Mouse (Mus musculus): ENCODE data around the gene Nt5c2. TPM values are rescaled to one million over a fixed set of nuclear protein-coding genes. Genes with fewer than 3 reads are reported as not detected.

Nt5c2 gene
- 10 to 100 TPM; 68.7 to 80.2 TPM for total RNA-seq (2021)
- long read RNA-seq, experiment 1, transcript Nt5c2-202 (18 exons, 3,728 nt) = major isoform, 22 of 41 reads
- long read RNA-seq, experiment 1, partial matches to known transcripts = 2 of 41 reads
- long read RNA-seq, experiment 1, other reads (novel, unspliced or antisense) = 10 of 41 reads
- long read RNA-seq, experiment 2, transcript Nt5c2-202 (18 exons, 3,728 nt) = major isoform, 17 of 41 reads
- long read RNA-seq, experiment 2, partial matches to known transcripts = 4 of 41 reads
- long read RNA-seq, experiment 2, other reads (novel, unspliced or antisense) = 12 of 41 reads

- peak in 1 of 2 experiments; percentile 38 for DNase-seq (ENCODE audit: low spot score in 2 of 2)
Measured at GRCm38 (mm10) chr19:47014447-47015381, at the start of gene Nt5c2, which contains the start of gene Ina. TSS of gene Nt5c2 (minus strand) at chr19:47015153. TSS of gene Ina (plus strand) at chr19:47014698.

DNA sequence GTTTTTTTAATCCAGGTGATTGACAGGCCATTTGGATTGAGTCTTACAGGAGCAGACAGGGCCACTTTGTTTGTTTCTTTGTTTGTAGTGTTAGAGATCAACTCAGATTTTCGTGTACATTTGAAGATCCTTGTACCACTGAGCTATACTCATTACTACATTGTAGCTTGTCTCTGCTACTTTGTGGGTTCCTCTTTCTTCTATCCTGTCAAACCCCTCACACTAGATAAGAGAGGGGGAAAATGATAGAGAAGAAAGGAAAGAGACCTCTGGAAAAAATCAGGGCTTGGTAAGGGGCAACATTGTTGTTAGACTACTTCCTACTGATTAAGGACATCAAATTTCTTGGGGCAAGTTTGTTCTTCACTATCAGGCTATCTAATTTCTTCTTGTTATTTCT is 42.7 kb upstream of the Nt5c2 start:
- no peak for DNase-seq (ENCODE audit: low spot score in 2 of 2)

- no peak for DNase-seq (ENCODE audit: low spot score in 2 of 2)
Measured at GRCm38 (mm10) chr19:47053471-47053870, 38.5 kb upstream of the Nt5c2 start.

DNA sequence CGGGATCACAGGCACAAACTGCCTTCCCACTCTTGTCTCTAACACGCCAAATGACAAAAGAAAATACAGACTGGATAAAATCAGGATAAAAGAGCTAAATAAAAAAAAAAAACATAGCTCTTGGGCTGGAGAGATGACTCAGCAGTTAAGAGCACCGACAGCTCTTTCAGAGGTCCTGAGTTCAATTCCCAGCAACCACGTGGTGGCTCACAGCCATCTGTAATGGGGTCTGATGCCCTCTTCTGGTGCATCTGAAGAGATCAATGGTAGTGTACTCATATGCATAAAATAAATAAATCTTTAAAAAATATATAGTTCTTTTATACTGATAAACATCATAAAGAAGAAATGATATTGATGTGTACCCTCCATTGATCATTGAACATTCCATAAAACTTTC is 38.0 kb upstream of the Nt5c2 start:
- no peak for DNase-seq (ENCODE audit: low spot score in 2 of 2)

DNA sequence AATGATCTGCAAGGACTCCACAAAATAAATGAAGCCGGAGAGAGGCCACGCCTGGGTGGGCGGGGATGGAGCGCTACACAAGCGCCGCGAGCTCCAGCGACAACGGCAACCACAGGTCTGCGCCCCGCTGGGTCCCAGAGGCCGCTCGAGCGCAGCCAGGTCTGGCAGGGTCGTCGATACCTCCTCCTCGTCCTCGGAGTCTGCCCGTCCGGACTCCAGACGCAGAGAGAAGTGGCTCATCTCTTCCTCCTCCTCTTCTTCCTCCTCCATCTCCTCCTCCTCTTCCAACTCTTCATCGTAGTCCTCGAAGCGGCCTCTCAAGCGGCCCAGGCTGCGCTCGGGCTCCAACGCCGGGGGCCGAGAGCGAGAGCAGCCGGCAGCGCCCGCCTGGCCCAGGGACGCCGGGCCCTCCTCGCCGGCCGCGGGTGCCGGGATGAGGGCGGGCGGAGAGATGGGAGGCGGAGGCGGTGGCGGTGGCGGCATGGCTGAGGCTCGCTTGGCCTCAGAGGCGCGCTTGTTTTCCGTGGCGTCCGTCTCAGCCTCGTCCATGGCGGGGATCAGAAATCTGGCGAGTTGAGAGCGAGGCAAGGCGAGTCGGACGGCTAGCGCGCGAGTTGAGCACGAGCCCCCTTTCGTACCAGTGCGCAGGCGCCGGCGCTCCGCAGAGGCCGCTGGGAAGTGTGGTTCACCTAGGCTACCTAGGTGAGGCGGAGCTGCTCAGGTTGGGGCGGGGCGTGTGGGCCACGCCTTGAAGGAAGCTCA is 35.5 kb upstream of the Nt5c2 start, which contains the start of gene Pcgf6:
Gene Pcgf6 (minus strand): TSS at position 636 of the 762 bp plus-strand sequence.
- DNase-seq (ENCODE audit: low spot score in 2 of 2) = peak; percentile 36 to 71

- DNase-seq (ENCODE audit: low spot score in 2 of 2) = no peak
Measured at GRCm38 (mm10) chr19:47049840-47050239, 34.9 kb upstream of the Nt5c2 start.

GRCm38 (mm10) chr19:47049061-47049460 is 34.1 kb upstream of the Nt5c2 start:
- DNase-seq (ENCODE audit: low spot score in 2 of 2) = no peak

GRCm38 (mm10) chr19:47047236-47047833 is 32.4 kb upstream of the Nt5c2 start:
- DNase-seq (ENCODE audit: low spot score in 2 of 2) = no peak

DNA sequence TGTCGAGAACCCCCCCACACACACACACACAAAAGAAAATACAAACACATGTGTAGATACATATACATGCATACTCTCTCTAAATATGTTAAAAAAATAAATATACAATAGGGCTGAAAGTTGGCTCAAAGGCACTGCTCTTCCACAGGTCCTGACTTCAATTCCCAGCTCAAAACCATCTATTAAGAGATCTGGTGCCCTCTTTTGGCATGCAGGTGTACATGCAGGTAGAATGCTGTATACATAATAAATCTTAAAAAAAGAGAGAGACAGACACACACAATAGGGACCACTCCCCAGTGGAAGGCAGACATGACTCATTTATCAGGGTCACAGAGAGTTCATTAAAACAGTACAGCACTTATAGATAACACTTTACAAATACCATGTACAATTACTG is 31.4 kb upstream of the Nt5c2 start:
- DNase-seq (ENCODE audit: low spot score in 2 of 2) = no peak

DNA sequence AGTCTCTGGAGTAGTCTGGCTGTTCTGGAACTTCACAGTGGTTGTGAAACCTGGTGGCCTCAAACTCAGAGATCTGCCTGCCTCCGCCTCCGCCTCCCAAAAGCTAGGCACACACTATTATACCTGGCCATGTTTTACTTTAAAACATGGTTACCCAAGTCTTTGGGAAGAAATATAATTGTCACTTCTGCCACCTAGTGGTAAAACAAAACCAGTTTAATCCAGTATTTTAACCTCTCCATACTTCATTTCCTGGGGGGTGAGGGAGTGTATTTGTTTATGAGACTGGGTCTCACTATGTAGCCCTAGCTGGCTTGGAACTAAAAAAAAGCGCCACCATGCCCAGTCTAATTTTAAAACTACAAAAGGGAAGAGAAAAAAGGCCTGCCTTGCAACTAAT is 28.7 kb upstream of the Nt5c2 start:
- no peak for DNase-seq (ENCODE audit: low spot score in 2 of 2)

- DNase-seq (ENCODE audit: low spot score in 2 of 2) = no peak
Measured at GRCm38 (mm10) chr19:47040720-47041473, 25.9 kb upstream of the Nt5c2 start.

GRCm38 (mm10) chr19:47036596-47036995 is 21.6 kb upstream of the Nt5c2 start:
- no peak for DNase-seq (ENCODE audit: low spot score in 2 of 2)

DNA sequence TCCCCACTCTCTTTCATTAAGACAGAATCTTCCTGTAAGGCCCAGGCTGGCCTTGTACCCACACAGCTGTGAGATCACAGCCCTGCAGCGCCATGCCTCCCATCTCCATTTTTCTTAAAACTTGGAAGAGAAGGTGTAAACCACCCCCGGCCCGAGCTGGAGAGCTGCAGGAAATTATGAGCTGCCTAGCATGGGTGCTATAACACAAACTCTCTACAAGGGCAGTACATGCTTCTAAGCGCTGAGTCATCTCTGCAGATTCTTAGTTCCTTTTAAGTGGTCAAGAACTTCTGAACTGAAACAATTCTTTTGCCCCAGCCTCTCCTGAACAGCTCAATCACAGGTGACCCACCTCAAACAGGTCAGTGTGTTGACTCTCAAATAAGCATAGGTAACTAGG is 20.0 kb upstream of the Nt5c2 start:
- DNase-seq (ENCODE audit: low spot score in 2 of 2) = no peak

GRCm38 (mm10) chr19:47031770-47032169 is 16.8 kb upstream of the Nt5c2 start:
- DNase-seq (ENCODE audit: low spot score in 2 of 2) = no peak

DNA sequence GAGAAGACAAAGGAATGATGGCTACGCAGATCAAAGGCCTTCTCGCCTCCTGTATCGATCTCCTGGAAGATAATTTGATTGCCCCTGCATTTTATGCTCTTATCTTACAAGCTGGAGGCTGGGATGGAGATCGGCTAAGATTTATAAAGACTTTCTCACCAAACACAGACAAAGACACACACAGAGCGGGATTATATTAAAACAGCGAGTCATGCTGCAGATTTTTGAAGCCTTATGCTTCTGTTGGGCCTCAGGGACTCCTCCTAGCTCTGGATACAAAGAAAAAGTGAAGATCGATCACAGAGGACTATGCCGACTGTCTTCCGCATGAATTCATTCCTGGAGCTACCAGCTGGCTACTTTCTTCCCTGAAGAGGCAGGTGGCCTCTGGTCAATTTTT is 14.8 kb upstream of the Nt5c2 start:
- no peak for DNase-seq (ENCODE audit: low spot score in 2 of 2)

DNA sequence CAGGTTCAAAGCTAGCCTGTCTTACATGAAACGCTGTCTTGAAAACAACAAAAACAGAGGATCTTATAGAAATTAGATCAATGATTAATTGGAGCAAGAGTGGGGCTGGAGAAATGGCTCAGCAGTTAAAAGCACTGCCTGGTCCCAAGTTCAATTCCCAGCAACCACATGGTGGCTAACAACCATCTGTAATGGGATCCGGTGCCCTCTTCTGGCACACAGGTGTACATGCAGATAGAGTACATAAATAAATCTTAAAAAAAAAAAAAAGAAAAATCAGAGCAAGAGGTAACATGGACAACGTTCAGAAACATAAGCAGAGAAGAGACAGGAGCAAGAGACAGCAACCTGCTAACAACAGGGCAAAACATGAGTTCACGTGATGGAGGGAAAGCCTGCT is 11.6 kb upstream of the Nt5c2 start:
- no peak for DNase-seq (ENCODE audit: low spot score in 2 of 2)

GRCm38 (mm10) chr19:47024954-47025353 is 10.0 kb upstream of the Nt5c2 start:
- no peak for DNase-seq (ENCODE audit: low spot score in 2 of 2)

DNA sequence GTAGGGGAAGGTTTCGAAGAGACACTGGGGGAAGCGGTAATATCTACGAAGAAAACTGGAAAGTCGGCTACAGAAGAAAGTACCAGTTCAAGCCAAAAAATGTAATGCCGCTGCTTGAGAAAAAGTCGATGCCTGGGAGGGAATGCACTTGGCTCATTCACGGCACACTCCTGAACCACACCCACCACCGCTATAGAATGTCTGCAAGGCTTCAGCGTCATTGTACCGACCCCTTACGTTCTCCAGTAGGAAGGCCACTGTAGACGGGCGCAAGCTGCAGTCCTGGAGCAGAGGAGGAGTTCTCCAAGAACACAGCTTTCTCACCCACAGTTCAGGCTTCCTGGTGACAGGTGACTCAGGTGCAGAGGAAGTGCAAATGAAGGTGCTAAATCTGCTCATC is 8.6 kb upstream of the Nt5c2 start:
- DNase-seq (ENCODE audit: low spot score in 2 of 2) = no peak

- no peak for DNase-seq (ENCODE audit: low spot score in 2 of 2)
Measured at GRCm38 (mm10) chr19:47022709-47023108, 7.8 kb upstream of the Nt5c2 start.

DNA sequence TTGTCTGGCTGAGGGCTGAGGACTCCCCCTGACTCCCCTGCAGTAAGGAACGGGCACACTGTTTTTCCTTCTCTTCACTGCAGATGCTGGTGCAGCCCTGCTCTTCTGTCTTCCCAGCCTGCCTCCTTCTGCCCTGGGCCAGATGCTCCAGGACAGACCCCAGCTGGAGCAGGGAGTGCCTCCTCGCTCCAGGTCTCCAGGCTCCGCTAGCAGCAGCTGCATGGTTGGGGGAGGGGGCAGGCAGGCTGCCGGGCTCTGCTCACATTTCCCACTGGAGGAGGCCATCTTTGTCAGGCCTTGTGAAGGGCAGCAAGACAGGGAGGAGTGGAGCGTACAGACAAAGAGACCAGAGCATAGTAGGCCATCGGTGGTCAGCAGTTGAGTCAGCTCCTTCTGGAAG is 4.4 kb upstream of the Nt5c2 start:
- no peak for DNase-seq (ENCODE audit: low spot score in 2 of 2)
